Mouse (Mus musculus): ENCODE measurements at regions not wholly inside any gene's neighbourhood (a gene's known extent, or its start where the extent isn't known, plus 50 kb on each side); places are given as distances from the start of the nearest gene placed in this dataset.

- TF ChIP-seq POLR2A (IDR thresholded peaks at IDR 0.05; ENCODE audit: control insufficient read depth, low read depth, low read length) = no peak
- no peak for TF ChIP-seq CTCF (IDR thresholded peaks at IDR 0.05; ENCODE audit: control insufficient read depth, insufficient read depth, insufficient replicate concordance, low read depth, low read length)
These were observed 408.3 kb upstream of the Got2 start for GRCm38 (mm10) chr8:96296643-96297042.

Measured in testis, adult 2 months (tissue).